Mouse (Mus musculus) embryonic fibroblast, embryonic 13.5 days (primary cell): Measurements from ENCODE around the gene Sf3b3.

Experiments
- CTCF ChIP-seq: IDR thresholded peaks from 2 replicates; pipeline ENCODE4 v1.5.1; 2011; ENCODE audit warnings: mild to moderate bottlenecking, control low read depth, low read length, moderate library complexity, borderline replicate concordance; ENCODE audit not compliant: insufficient read depth
- POLR2A ChIP-seq: IDR thresholded peaks from 2 replicates; pipeline ENCODE4 v1.6.1; 2011; ENCODE audit warnings: low read depth, mild to moderate bottlenecking, control low read depth, low read length, moderate library complexity

- TF ChIP-seq POLR2A (no peak), CTCF (no peak)
Measured at GRCm38 (mm10) chr8:110895812-110896211, 49.2 kb upstream of the Sf3b3 start.
